ENCODE assay signal across 8 mouse cellular contexts in genomic region chr15:83527092-83527437, GRCm38 (mm10). TPM values are rescaled to one million over a fixed set of nuclear protein-coding genes. Genes with fewer than 3 reads are reported as not detected.
DNase-seq lines count a peak whose midpoint lies in the region; ATAC-seq and TF ChIP-seq lines count a peak whose summit lies in the region.

No protein-coding gene starts in this region.

- H3K4me3 ChIP-seq in cerebellum, adult 2 months (replicated peaks; ENCODE audit: insufficient read depth, low read depth, low read length) = peak overlapping the region; percentile 44
- peak overlapping the region; percentile 47 for H3K4me3 ChIP-seq in limb, embryonic 14.5 days (replicated peaks; ENCODE audit: low read length)
- H3K4me3 ChIP-seq in neural tube, embryonic 15.5 days (replicated peaks) = peak overlapping the region; percentile 46

- no peaks in the 10 kb centered on the region for H3K36me3 ChIP-seq in limb, embryonic 14.5 days (ENCODE audit: control insufficient read depth, insufficient read depth, low read length)
- H3K36me3 ChIP-seq in neural tube, embryonic 15.5 days = no peaks in the 10 kb centered on the region

- no peak for DNase-seq in cerebellum, adult 2 months
- DNase-seq in thymus, postnatal 4 days = peak; percentile 55
- DNase-seq in thymus, postnatal 14 days = no peak
- DNase-seq in limb, embryonic 14.5 days (ENCODE audit: low spot score) = no peak
- no peak for DNase-seq in gastrocnemius, postnatal 10 days
- no peak for DNase-seq in cerebellum, adult 9-10 months

- H3K27ac ChIP-seq in cerebellum, adult 2 months (ENCODE audit: insufficient read depth, low read length) = no peak overlapping the region
- H3K27ac ChIP-seq in limb, embryonic 14.5 days (replicated peaks; ENCODE audit: low read depth, low read length) = no peak overlapping the region
- no peak overlapping the region for H3K27ac ChIP-seq in neural tube, embryonic 15.5 days (replicated peaks)

- 3% methylated on average over 26 of the region's 26 CpGs for WGBS in cerebellum, adult 2 months
- 1% methylated on average over 22 of the region's 26 CpGs for WGBS in limb, embryonic 14.5 days
- 2% methylated on average over 26 of the region's 26 CpGs for WGBS in neural tube, embryonic 15.5 days

- H3K27me3 ChIP-seq in cerebellum, adult 2 months (ENCODE audit: control insufficient read depth, insufficient read depth, low read length) = peaks cover 2% of the 10 kb centered on the region; the same call in 1 of the 2 replicates
- H3K27me3 ChIP-seq in limb, embryonic 14.5 days (ENCODE audit: control insufficient read depth, insufficient read depth, low read length) = peaks cover 25% of the 10 kb centered on the region
- peaks cover 49% of the 10 kb centered on the region for H3K27me3 ChIP-seq in neural tube, embryonic 15.5 days (replicated peaks)

- H3K4me2 ChIP-seq in limb, embryonic 14.5 days (replicated peaks; ENCODE audit: low read depth, low read length, severe bottlenecking) = peak overlapping the region; percentile 91
- peak overlapping the region; percentile 90 for H3K4me2 ChIP-seq in neural tube, embryonic 15.5 days

- H3K9me3 ChIP-seq in limb, embryonic 14.5 days (ENCODE audit: control insufficient read depth, low read length) = no peaks in the 10 kb centered on the region
- no peaks in the 10 kb centered on the region for H3K9me3 ChIP-seq in neural tube, embryonic 15.5 days (replicated peaks)

- peak overlapping the region; percentile 60 for H3K9ac ChIP-seq in limb, embryonic 14.5 days (ENCODE audit: low read depth, low read length, severe bottlenecking)
- H3K9ac ChIP-seq in neural tube, embryonic 15.5 days (replicated peaks) = peak overlapping the region; percentile 15; the same call in 1 of the 2 replicates

- no peaks in the 10 kb centered on the region for H3K4me1 ChIP-seq in cerebellum, adult 2 months (ENCODE audit: control insufficient read depth, insufficient read depth, low read length)
- peaks cover 4% of the 10 kb centered on the region for H3K4me1 ChIP-seq in limb, embryonic 14.5 days (ENCODE audit: control insufficient read depth, insufficient read depth, low read length)
- peaks cover 23% of the 10 kb centered on the region for H3K4me1 ChIP-seq in neural tube, embryonic 15.5 days

- TF ChIP-seq POLR2A in cerebellum, adult 2 months (IDR thresholded peaks at IDR 0.05; ENCODE audit: borderline replicate concordance, insufficient read depth, low read length) = no peak
- no peak for TF ChIP-seq POLR2A in limb, embryonic 14.5 days (IDR thresholded peaks at IDR 0.05; ENCODE audit: borderline replicate concordance, extremely low read depth, insufficient read depth, insufficient read length)

- no peak for ATAC-seq in cerebellum, adult (ENCODE audit: insufficient number of reproducible peaks, low FRiP score, low TSS enrichment)
- peak; percentile 41; the same call in 1 of the 2 replicates for ATAC-seq in limb, embryonic 14.5 days (ENCODE audit: low FRiP score, low read depth)
- no peak for ATAC-seq in neural tube, embryonic 15.5 days (ENCODE audit: low FRiP score)

- no peak for TF ChIP-seq CTCF in cerebellum, adult 2 months (IDR thresholded peaks at IDR 0.05; ENCODE audit: borderline replicate concordance, insufficient read depth, low read depth, low read length)

RNA-seq across cellular contexts. Expression of gene Bik, which starts 0.4 kb away (rescaled TPM):
- 0.31 and 0.84 TPM in 2 replicates for polyA plus RNA-seq in cerebellum, adult 2 months (2012; rRNA removed)
- polyA plus RNA-seq in limb, embryonic 14.5 days (2012; rRNA removed) = 4.2 and 5.7 TPM in 2 replicates
- 5.0 and 5.4 TPM in 2 replicates for polyA plus RNA-seq in limb, embryonic 14.5 days (2014; fragmentation: Nextera tagmentation; extraction: Ambion mirVana)
- 0.75 and 1.2 TPM in 2 replicates for polyA plus RNA-seq in neural tube, embryonic 15.5 days (2015; fragmentation: Nextera tagmentation; extraction: Ambion mirVana)
- 1 to 10 TPM; 2.0 to 3.3 TPM for total RNA-seq in gastrocnemius, postnatal 10 days (2021)

RNA-seq across cellular contexts. Expression of gene Ttll1, which starts 16.4 kb away (rescaled TPM):
- 33.9 and 36.8 TPM in 2 replicates for polyA plus RNA-seq in cerebellum, adult 2 months (2012; rRNA removed)
- 13.0 and 14.1 TPM in 2 replicates for polyA plus RNA-seq in limb, embryonic 14.5 days (2012; rRNA removed)
- 9.0 and 10.1 TPM in 2 replicates for polyA plus RNA-seq in limb, embryonic 14.5 days (2014; fragmentation: Nextera tagmentation; extraction: Ambion mirVana)
- 95.7 and 112 TPM in 2 replicates for polyA plus RNA-seq in neural tube, embryonic 15.5 days (2015; fragmentation: Nextera tagmentation; extraction: Ambion mirVana)
- 1 to 10 TPM; 5.2 to 6.3 TPM for total RNA-seq in gastrocnemius, postnatal 10 days (2021)

RNA-seq across cellular contexts. Expression of gene Tspo, which starts 36.3 kb away (rescaled TPM):
- polyA plus RNA-seq in cerebellum, adult 2 months (2012; rRNA removed) = 12.2 and 13.7 TPM in 2 replicates
- polyA plus RNA-seq in limb, embryonic 14.5 days (2012; rRNA removed) = 29.4 and 41.6 TPM in 2 replicates
- polyA plus RNA-seq in limb, embryonic 14.5 days (2014; fragmentation: Nextera tagmentation; extraction: Ambion mirVana) = 54.4 and 57.7 TPM in 2 replicates
- 9.6 and 30.0 TPM in 2 replicates for polyA plus RNA-seq in neural tube, embryonic 15.5 days (2015; fragmentation: Nextera tagmentation; extraction: Ambion mirVana)
- total RNA-seq in gastrocnemius, postnatal 10 days (2021) = 10 to 100 TPM; 30.3 to 33.8 TPM

RNA-seq across cellular contexts. Expression of gene Mcat, which starts 36.5 kb away (rescaled TPM):
- polyA plus RNA-seq in cerebellum, adult 2 months (2012; rRNA removed) = 22.9 and 25.0 TPM in 2 replicates
- 32.9 and 41.2 TPM in 2 replicates for polyA plus RNA-seq in limb, embryonic 14.5 days (2012; rRNA removed)
- 42.7 and 43.2 TPM in 2 replicates for polyA plus RNA-seq in limb, embryonic 14.5 days (2014; fragmentation: Nextera tagmentation; extraction: Ambion mirVana)
- polyA plus RNA-seq in neural tube, embryonic 15.5 days (2015; fragmentation: Nextera tagmentation; extraction: Ambion mirVana) = 31.4 and 36.6 TPM in 2 replicates
- 10 to 100 TPM; 22.7 to 29.3 TPM for total RNA-seq in gastrocnemius, postnatal 10 days (2021)
